Mouse (Mus musculus) hindbrain, embryonic 11.5 days (tissue): Measurements from ENCODE around the gene Atp11a. TPM values are rescaled to one million over a fixed set of nuclear protein-coding genes. Genes with fewer than 3 reads are reported as not detected.

Experiments
- ATAC-seq: fragments of 200-750 bp; cut with Nextera tagmentation; 2 replicates; pipeline ENCODE4 v1.8.0; 2017; ENCODE audit warnings: mild to moderate bottlenecking, moderate TSS enrichment, moderate library complexity; ENCODE audit not compliant: low FRiP score
- DNase-seq: peaks from one replicate; pipeline ENCODE4 v3.0.0-alpha.2; 2015; ENCODE audit warnings: low spot score
- H3K27ac ChIP-seq: fragments of 300-500 bp; sonication (generic); 2 replicates; pipeline ENCODE4 v1.5.1; 2014; ENCODE audit warnings: mild to moderate bottlenecking, low read depth, low read length
- H3K27me3 ChIP-seq: fragments of 300-500 bp; sonication (generic); 2 replicates; pipeline ENCODE4 v1.6.1; 2014; ENCODE audit warnings: mild to moderate bottlenecking, low read length, moderate library complexity, mixed read lengths; ENCODE audit not compliant: control insufficient read depth, insufficient read depth
- H3K36me3 ChIP-seq: fragments of 300-500 bp; sonication (generic); 2 replicates; pipeline ENCODE4 v1.6.1; 2014; ENCODE audit warnings: mild to moderate bottlenecking, low read length, moderate library complexity, mixed read lengths; ENCODE audit not compliant: control insufficient read depth, insufficient read depth
- H3K4me1 ChIP-seq: fragments of 300-500 bp; sonication (generic); replicated peaks from 2 replicates; pipeline ENCODE4 v1.6.1; 2014; ENCODE audit warnings: low read length, mixed read lengths; ENCODE audit not compliant: control insufficient read depth, insufficient read depth
- H3K4me2 ChIP-seq: fragments of 300-500 bp; sonication (generic); replicated peaks from 2 replicates; pipeline ENCODE4 v1.6.1; 2014; ENCODE audit warnings: mild to moderate bottlenecking, low read depth, low read length
- H3K4me3 ChIP-seq: fragments of 300-500 bp; sonication (generic); 2 replicates; pipeline ENCODE4 v1.5.1; 2014; ENCODE audit warnings: low read depth, low read length
- H3K9ac ChIP-seq: fragments of 300-500 bp; sonication (generic); 2 replicates; pipeline ENCODE4 v1.6.1; 2014; ENCODE audit warnings: low read depth, low read length
- H3K9me3 ChIP-seq: fragments of 300-500 bp; sonication (generic); 2 replicates; pipeline ENCODE4 v1.6.1; 2016; ENCODE audit warnings: low read length; ENCODE audit not compliant: control insufficient read depth
- WGBS: fragments of 180-500 bp; shearing (Covaris S2); extraction: QIAGEN DNeasy Blood & Tissue Kit; methylation state at CpG from one replicate; pipeline ENCODE4 v1.1.7; 2014; 5-methylcytosine and 5-hydroxymethylcytosine counted together
- polyA plus RNA-seq: library from polyadenylated mRNA; unstranded; fragments of >200 nt; fragmentation: Nextera tagmentation; extraction: Ambion mirVana; gene quantifications from 2 replicates; pipeline ENCODE4 v1.2.1, GENCODE M21; 2014

The Atp11a gene
- polyA plus RNA-seq, 1 experiment from 2014 or later, result 12.0 TPM

DNA sequence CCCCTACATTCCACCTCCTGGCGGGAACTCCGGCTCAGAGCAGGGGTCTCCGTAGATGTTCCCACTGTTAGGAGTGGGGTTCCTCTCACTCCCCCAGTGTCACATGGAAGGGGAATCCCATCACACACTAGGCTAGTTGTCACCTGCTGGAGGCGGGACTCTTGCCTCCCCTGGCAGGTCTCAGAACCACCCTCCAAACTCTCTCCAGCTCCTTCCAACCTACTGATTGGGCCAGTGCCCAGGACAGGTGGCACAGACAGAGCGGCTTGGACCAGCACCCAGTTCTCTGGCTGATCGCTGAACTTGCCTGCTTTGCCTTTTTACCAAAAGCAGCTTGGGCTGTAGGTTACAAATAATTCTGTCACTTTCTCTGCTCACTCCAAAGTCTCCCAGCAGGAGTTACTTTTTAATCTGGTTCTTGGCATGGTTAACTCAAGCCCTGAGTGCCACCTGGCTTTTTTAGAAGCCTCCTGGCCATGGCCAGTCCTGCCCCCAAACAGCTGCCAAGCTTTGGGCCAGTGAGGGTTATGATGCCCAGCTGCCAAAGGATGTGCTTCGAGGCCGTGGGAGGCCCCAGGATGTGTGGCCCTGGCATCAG lies 117.5 kb downstream of the Atp11a start:
- 18% methylated on average over 8 of the region's 8 CpGs for WGBS
- no peaks in the 10 kb centered on the region for H3K9me3 ChIP-seq
- H3K27ac ChIP-seq, result 0 out of 2 replicates have a peak overlapping the region, but pooled peaks have one; percentile 36
- peak overlapping the region; percentile 72 for H3K9ac ChIP-seq
- H3K4me1 ChIP-seq, result peaks cover 4% of the 10 kb centered on the region
- DNase-seq (no peak), ATAC-seq (peak; percentile 40)
- H3K27me3 ChIP-seq, result no peaks in the 10 kb centered on the region
- H3K36me3 ChIP-seq, result no peaks in the 10 kb centered on the region
- peak overlapping the region; percentile 69 for H3K4me2 ChIP-seq
- H3K4me3 ChIP-seq, result peak overlapping the region; percentile 45

DNA sequence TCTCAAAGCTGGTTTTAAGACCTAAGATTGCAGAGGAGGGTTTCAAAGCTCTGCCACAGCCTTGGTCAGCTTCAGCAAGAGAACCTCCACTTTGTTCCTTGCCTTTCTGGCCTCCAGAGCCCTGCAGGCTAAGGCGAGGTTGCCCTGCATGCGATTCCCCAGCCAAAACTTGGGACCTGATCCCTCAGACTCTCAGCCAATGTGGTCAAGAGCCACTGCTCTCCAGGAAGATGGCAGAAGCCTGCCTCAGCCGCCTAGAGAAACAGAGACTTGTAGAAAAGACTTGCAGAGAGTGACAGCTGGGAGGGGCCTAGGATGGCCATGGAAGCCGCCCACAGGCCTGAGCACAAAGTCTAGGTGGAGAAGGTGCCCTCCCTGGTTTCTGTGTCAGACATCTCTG lies 118.2 kb downstream of the Atp11a start:
- Histone ChIP-seq H3K9me3 (no peaks in the 10 kb centered on the region), H3K36me3 (0 out of 2 replicates have a peak, but pooled peaks cover under 1% of the 10 kb centered on the region), H3K9ac (no peak overlapping the region), H3K4me2 (peak overlapping the region; percentile 69), H3K27me3 (no peaks in the 10 kb centered on the region), H3K4me1 (peaks cover 4% of the 10 kb centered on the region), H3K4me3 (peak overlapping the region; percentile 45; the same call in 1 of the 2 replicates), H3K27ac (no peak overlapping the region)
- DNase-seq (no peak), ATAC-seq (no peak)
- 75% methylated on average over 4 of the region's 4 CpGs for WGBS

DNA sequence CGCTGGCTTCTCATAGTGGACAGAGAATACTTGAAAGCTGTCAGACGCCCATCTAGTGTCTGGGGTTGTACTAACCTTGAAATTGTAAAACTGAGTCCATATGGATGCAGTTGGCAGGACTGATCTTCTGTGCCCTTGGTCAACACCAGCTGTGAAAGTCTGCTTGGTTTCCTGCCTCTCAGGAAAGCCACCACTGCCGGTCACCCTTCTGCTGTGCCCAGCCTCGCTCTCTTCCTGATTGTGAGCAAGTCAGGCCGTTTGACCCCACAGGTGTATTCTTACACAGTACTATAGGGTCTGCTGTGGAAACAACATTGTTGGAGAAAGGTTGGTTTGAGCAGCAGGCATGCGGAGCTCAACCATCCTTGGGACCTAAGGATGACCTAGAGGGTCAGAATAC lies 120.3 kb downstream of the Atp11a start:
- no peak for ATAC-seq
- H3K36me3 ChIP-seq, result 0 out of 2 replicates have a peak, but pooled peaks cover 2% of the 10 kb centered on the region
- no peak overlapping the region for H3K4me3 ChIP-seq
- H3K4me1 ChIP-seq, result peaks cover 4% of the 10 kb centered on the region
- WGBS, result 81% methylated on average over 6 of the region's 6 CpGs
- H3K27me3 ChIP-seq, result no peaks in the 10 kb centered on the region
- H3K9me3 ChIP-seq, result no peaks in the 10 kb centered on the region
- H3K9ac ChIP-seq, result no peak overlapping the region
- DNase-seq, result no peak
- H3K27ac ChIP-seq, result no peak overlapping the region
- no peak overlapping the region for H3K4me2 ChIP-seq

DNA sequence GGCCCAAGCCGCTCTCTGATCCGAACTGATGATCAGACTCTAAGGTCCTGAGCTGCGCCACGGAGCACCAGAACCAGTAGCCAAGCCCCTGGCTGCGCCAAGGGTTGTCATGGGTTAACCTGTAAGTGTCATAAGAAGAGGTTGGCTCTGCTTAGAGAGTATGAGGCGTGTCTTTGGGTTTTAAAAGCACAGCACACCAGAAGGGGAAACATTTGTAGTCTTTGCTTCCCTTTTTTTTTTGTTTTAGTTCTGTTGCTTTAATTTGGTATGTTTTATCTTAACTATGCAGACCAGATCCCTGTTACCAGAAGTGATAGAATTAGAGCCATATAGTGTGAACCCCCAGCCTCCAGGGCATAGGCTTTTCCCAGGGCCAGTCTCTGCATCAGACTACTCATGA lies 123.3 kb downstream of the Atp11a start:
- no peak for DNase-seq
- WGBS, result 87% methylated on average over 6 of the region's 6 CpGs
- no peak for ATAC-seq
- Histone ChIP-seq H3K4me3 (no peak overlapping the region), H3K27ac (no peak overlapping the region), H3K4me2 (no peak overlapping the region), H3K27me3 (no peaks in the 10 kb centered on the region), H3K36me3 (0 out of 2 replicates have a peak, but pooled peaks cover 2% of the 10 kb centered on the region), H3K9ac (no peak overlapping the region), H3K4me1 (no peaks in the 10 kb centered on the region), H3K9me3 (no peaks in the 10 kb centered on the region)

DNA sequence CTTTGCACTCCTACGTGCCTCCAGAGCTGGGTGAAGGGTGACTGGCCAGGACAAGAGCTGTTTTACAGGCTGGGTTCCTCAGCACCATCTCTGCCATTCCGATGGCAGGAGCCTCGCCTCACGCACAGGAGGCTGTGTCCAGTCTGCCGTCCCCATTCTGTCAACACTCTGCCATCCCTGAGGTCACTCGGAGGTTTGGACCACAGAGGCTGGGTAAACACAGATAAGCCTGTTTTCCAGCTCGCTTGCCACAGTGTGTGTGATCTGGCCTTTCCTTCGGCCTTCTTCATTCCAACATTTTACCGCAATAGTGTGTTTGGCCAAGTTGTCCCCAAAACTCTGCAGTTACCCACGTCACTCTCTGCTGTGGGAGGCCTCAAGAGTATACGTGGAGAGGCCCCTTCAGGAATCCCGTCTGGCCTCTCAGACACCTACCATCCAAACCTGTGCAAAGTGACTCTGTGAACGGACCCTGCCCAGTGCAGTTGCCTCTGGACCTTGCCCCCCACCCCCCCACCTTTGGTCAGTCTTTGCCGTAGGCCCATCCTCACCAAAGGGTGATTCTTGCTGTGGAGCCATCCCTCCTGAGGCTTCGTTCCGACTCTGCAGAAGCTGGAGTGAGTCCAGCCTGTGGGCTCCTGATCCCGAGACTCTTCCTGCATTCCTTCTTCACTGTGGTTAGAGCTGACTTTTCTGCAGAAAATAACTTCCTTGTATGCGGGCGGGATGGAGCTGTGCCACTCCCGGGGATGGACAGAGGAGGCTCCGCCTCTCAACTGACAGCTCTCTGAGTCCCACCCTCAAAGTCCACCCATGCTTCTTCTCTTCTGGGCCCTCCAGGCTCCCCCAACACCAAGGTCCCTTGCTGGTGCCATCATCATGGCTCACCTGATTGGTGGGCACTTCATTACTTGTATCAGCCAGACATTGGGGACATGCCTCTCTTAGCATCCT lies 126.5 kb downstream of the Atp11a start:
- H3K27me3 ChIP-seq, result no peaks in the 10 kb centered on the region
- WGBS, result 84% methylated on average over 21 of the region's 21 CpGs
- no peaks in the 10 kb centered on the region for H3K4me1 ChIP-seq
- no peak overlapping the region for H3K9ac ChIP-seq
- H3K36me3 ChIP-seq, result 0 out of 2 replicates have a peak, but pooled peaks cover 2% of the 10 kb centered on the region
- H3K9me3 ChIP-seq, result no peaks in the 10 kb centered on the region
- DNase-seq, result no peak
- no peak for ATAC-seq
- H3K27ac ChIP-seq, result no peak overlapping the region
- no peak overlapping the region for H3K4me2 ChIP-seq
- H3K4me3 ChIP-seq, result no peak overlapping the region

DNA sequence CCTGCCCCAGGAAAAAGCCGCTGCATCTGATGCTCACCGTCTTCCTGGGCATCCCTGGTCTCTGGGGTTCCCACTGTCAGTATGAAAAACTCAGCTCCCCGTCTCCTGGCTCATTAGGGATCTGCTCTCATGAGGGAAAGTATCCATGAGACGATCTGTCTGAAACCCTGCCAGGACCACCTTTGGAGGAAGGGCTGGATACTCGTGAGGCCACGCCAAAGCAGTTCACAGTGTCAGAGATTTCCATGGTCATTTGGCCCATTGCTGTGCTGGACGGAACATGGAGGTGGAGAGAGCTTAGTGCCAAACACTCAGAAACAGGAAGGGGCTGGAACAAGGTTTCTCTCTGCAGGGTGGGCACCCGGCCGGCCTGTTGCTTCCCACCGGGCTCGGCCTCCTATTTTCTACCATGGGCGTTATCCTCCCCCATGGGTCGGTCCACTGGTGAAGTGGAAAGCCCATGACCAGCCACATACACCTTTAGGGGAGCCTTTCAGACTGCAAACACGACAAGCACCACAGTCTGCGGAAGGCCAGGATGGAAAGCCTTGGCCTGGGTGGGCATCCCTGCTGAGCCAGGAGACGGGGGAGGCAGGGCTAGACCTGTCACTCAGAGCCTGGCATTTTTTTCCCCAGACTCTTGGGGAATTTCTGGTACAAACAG lies 131.1 kb downstream of the Atp11a start:
- Histone ChIP-seq H3K27ac (no peak overlapping the region), H3K4me3 (no peak overlapping the region), H3K9me3 (no peaks in the 10 kb centered on the region), H3K4me2 (no peak overlapping the region), H3K36me3 (no peaks in the 10 kb centered on the region), H3K27me3 (no peaks in the 10 kb centered on the region), H3K9ac (no peak overlapping the region), H3K4me1 (no peaks in the 10 kb centered on the region)
- ATAC-seq (no peak), DNase-seq (no peak)
- WGBS, result 90% methylated on average over 16 of the region's 16 CpGs

DNA sequence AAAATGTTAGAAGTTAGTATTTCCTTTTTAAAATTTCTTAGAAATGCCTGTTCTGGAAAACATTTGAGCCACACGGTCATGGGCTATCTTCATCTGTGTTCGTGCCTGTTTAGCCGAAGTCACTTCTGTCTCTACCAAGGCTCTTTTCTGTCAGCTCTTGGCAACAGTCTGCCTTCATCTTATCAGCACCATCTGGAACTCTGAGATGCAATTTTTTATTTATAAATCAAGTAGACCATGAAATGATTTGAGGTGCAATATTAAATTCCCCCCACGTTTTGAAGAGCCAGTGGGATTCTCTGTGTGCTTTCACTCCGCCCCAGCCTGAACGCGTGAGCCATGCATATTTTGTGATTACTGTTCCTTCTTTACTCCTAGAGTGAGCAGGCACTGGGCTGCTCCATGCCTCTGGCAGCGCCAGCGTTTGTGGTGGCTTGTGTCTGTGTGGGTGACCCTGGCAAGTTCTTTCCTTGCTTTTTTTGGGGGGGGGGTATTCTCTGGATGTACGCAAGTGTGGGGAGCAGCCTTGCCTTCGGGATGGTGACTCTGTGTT lies 132.3 kb downstream of the Atp11a start:
- Histone ChIP-seq H3K4me1 (no peaks in the 10 kb centered on the region), H3K27ac (no peak overlapping the region), H3K36me3 (no peaks in the 10 kb centered on the region), H3K27me3 (no peaks in the 10 kb centered on the region), H3K4me3 (no peak overlapping the region), H3K9me3 (no peaks in the 10 kb centered on the region), H3K4me2 (no peak overlapping the region), H3K9ac (no peak overlapping the region)
- no peak for ATAC-seq
- DNase-seq, result no peak
- WGBS, result 89% methylated on average over 11 of the region's 11 CpGs

DNA sequence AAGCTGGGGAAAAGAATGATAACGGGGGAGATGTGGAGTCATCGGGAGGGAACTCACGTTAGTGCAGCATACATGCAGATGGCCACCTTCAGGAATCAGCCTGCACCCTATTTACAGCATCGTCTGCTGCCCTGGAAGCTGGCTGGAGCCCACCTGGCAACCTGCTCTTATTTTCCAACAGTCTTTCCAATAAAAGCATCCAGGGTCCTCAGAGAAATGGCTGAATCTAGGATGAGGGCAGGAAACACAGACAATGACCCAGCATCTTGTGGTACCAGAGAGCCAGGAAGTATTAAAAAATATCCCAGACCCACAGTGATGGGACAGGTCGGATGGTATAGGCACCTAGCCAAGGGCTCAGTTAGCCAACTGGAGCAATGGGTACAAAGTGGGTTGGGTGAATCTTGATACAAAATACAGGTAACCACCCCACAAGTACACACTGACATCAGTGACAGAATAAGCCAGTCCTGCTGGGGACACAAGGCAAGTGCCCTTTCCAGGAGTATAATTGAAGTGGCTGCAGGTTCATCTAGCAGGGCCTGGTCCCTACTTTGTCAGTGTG lies 136.2 kb downstream of the Atp11a start:
- no peaks in the 10 kb centered on the region for H3K9me3 ChIP-seq
- no peak overlapping the region for H3K4me3 ChIP-seq
- H3K36me3 ChIP-seq, result no peaks in the 10 kb centered on the region
- no peak overlapping the region for H3K4me2 ChIP-seq
- no peaks in the 10 kb centered on the region for H3K27me3 ChIP-seq
- no peak overlapping the region for H3K9ac ChIP-seq
- DNase-seq (no peak), ATAC-seq (no peak)
- 85% methylated on average over 5 of the region's 5 CpGs for WGBS
- no peak overlapping the region for H3K27ac ChIP-seq
- no peaks in the 10 kb centered on the region for H3K4me1 ChIP-seq
